Mouse (Mus musculus) intestine, postnatal 0 days (tissue): ENCODE data around the gene Safb. TPM values are rescaled to one million over a fixed set of nuclear protein-coding genes. Genes with fewer than 3 reads are reported as not detected.
"Not testable (repeated sequence)": the region's sequence is repeated elsewhere in the genome, so short reads cannot be mapped to it uniquely, and the experiment has no call there.

Experiments used
- ATAC-seq: fragments of 200-750 bp; cut with Nextera tagmentation; 2 replicates; pipeline ENCODE4 v1.8.0; 2017; ENCODE audit warnings: mild to moderate bottlenecking, moderate TSS enrichment, moderate library complexity
- H3K27ac ChIP-seq: fragments of 300-500 bp; sonication (generic); 2 replicates; pipeline ENCODE4 v1.5.1; 2014; ENCODE audit warnings: mild to moderate bottlenecking, low read depth, low read length, moderate library complexity
- H3K27me3 ChIP-seq: fragments of 300-500 bp; sonication (generic); replicated peaks from 2 replicates; pipeline ENCODE4 v1.6.1; 2014; ENCODE audit warnings: low read length, mixed read lengths; ENCODE audit not compliant: control insufficient read depth, insufficient read depth
- H3K36me3 ChIP-seq: fragments of 300-500 bp; sonication (generic); 2 replicates; pipeline ENCODE4 v1.6.1; 2014; ENCODE audit warnings: mild to moderate bottlenecking, moderate library complexity; ENCODE audit not compliant: control insufficient read depth, insufficient read depth
- H3K4me1 ChIP-seq: fragments of 300-500 bp; sonication (generic); replicated peaks from 2 replicates; pipeline ENCODE4 v1.6.1; 2014; ENCODE audit warnings: antibody characterized with exemption, low read length, mixed read lengths; ENCODE audit not compliant: control insufficient read depth, insufficient read depth
- H3K4me2 ChIP-seq: fragments of 300-500 bp; sonication (generic); replicated peaks from 2 replicates; pipeline ENCODE4 v1.6.1; 2014; ENCODE audit warnings: low read depth, mild to moderate bottlenecking, moderate library complexity
- H3K4me3 ChIP-seq: fragments of 300-500 bp; sonication (generic); 2 replicates; pipeline ENCODE4 v1.5.1; 2014; ENCODE audit warnings: low read depth, low read length
- H3K9ac ChIP-seq: fragments of 300-500 bp; sonication (generic); 2 replicates; pipeline ENCODE4 v1.6.1; 2014; ENCODE audit warnings: mild to moderate bottlenecking, low read depth, low read length
- H3K9me3 ChIP-seq: fragments of 300-500 bp; sonication (generic); 2 replicates; pipeline ENCODE4 v1.6.1; 2016; ENCODE audit warnings: mixed run types; ENCODE audit not compliant: control insufficient read depth
- CTCF ChIP-seq: sonication (generic); IDR thresholded peaks from 2 replicates; pipeline ENCODE4 v1.5.1; 2016; ENCODE audit warnings: low read depth, mild to moderate bottlenecking, control low read depth, antibody characterized with exemption, moderate library complexity
- WGBS: fragments of 180-500 bp; shearing (Covaris S2); extraction: QIAGEN DNeasy Blood & Tissue Kit; methylation state at CpG from one replicate; pipeline ENCODE4 v1.1.7; 2014; 5-methylcytosine and 5-hydroxymethylcytosine counted together
- polyA plus RNA-seq: library from polyadenylated mRNA; unstranded; fragments of >200 nt; fragmentation: Nextera tagmentation; extraction: Ambion mirVana; gene quantifications from 2 replicates; pipeline ENCODE4 v1.2.1, GENCODE M21; 2015

Safb gene
- polyA plus RNA-seq, 1 experiment from 2014 or later = 40.0 TPM

DNA sequence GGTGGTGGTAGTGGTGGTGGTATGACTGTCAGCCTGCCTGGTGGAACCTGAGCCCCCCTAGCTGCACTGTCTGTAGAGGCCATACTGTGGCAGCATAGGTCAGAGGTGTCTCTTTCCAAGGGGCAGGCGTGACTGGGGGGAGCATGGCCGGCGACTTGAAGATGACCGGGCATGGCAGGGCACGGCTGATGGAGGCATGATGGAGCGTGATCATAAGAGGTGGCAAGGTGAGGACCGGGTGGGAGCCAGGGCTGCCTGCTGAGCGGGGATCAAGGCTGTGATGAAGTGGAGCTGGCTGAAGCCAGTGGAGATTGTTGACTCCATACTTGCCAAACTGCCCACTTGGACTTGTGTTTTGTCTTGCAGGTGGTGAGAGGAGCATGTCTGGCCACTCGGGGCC lies 20.8 kb downstream of the Safb start:
- ATAC-seq = no peak
- no peak overlapping the region for H3K4me2 ChIP-seq
- H3K27me3 ChIP-seq = no peaks in the 10 kb centered on the region
- H3K27ac ChIP-seq = no peak overlapping the region
- no peak overlapping the region for H3K4me3 ChIP-seq
- H3K36me3 ChIP-seq = peaks cover 72% of the 10 kb centered on the region
- H3K9me3 ChIP-seq = no peaks in the 10 kb centered on the region
- H3K4me1 ChIP-seq = 0 out of 2 replicates have a peak, but pooled peaks cover 3% of the 10 kb centered on the region
- no peak overlapping the region for H3K9ac ChIP-seq
- 82% methylated on average over 9 of the region's 9 CpGs for WGBS
- 0 out of 2 replicates have a peak, but pooled peaks have one; percentile 3 for TF ChIP-seq CTCF

DNA sequence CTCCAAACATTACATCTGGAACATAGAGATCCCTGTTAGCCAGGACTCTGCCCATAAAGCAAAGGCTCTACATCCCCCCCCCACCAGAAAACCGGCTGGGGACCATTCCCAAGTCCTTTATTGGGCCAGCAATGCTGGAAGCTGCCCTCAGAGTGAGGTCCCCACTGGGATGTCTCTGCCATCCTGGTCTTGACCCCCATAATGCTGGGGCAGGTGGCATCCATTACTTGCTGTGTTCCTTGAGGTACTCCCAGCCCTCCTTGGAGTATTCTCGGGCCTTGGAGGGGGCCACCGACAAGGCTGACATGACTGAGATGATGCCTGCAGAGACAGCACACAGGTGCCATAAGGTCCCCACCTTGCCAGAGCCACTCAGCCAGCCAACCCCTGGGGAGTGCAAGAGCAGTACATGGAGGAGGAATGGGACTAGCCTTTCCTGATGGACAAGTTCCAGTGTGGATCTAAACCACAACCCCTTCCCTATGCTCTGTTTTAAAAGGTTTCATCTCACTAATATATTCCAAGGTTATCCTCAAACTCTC lies 23.0 kb downstream of the Safb start:
- 68% methylated on average over 3 of the region's 3 CpGs for WGBS
- 0 out of 2 replicates have a peak, but pooled peaks cover 4% of the 10 kb centered on the region for H3K4me1 ChIP-seq
- no peak overlapping the region for H3K27ac ChIP-seq
- H3K4me2 ChIP-seq = no peak overlapping the region
- no peak for ATAC-seq
- no peak overlapping the region for H3K9ac ChIP-seq
- no peaks in the 10 kb centered on the region for H3K9me3 ChIP-seq
- peaks cover 50% of the 10 kb centered on the region for H3K36me3 ChIP-seq
- H3K27me3 ChIP-seq = no peaks in the 10 kb centered on the region
- TF ChIP-seq CTCF = no peak
- no peak overlapping the region for H3K4me3 ChIP-seq

DNA sequence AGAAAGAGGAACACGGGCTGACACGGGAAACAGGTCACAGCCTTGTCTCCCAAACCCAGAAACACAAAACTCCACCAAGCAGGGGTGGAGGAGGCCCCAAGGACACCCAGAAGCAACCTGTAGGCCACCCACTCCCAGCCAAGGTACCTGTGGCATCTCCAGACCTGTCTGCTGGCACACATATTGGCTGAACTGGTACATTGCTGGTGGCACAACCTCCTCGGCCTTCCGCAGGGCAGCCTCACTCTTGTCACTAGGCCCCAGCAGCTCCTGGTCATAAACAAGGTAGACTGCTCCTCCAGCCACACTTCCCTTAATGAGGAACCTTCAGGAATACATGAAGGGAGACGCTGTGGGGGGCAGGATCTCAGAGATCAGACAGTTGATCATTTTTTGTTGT lies 24.1 kb downstream of the Safb start:
- WGBS = 26% methylated on average over 5 of the region's 5 CpGs
- Histone ChIP-seq H3K4me3 (peak overlapping the region; percentile 50), H3K36me3 (peaks cover 39% of the 10 kb centered on the region), H3K27me3 (no peaks in the 10 kb centered on the region), H3K4me1 (0 out of 2 replicates have a peak, but pooled peaks cover 4% of the 10 kb centered on the region), H3K9me3 (no peaks in the 10 kb centered on the region), H3K27ac (peak overlapping the region; percentile 60), H3K4me2 (peak overlapping the region; percentile 83), H3K9ac (peak overlapping the region; percentile 63)
- TF ChIP-seq CTCF = no peak
- no peak for ATAC-seq

DNA sequence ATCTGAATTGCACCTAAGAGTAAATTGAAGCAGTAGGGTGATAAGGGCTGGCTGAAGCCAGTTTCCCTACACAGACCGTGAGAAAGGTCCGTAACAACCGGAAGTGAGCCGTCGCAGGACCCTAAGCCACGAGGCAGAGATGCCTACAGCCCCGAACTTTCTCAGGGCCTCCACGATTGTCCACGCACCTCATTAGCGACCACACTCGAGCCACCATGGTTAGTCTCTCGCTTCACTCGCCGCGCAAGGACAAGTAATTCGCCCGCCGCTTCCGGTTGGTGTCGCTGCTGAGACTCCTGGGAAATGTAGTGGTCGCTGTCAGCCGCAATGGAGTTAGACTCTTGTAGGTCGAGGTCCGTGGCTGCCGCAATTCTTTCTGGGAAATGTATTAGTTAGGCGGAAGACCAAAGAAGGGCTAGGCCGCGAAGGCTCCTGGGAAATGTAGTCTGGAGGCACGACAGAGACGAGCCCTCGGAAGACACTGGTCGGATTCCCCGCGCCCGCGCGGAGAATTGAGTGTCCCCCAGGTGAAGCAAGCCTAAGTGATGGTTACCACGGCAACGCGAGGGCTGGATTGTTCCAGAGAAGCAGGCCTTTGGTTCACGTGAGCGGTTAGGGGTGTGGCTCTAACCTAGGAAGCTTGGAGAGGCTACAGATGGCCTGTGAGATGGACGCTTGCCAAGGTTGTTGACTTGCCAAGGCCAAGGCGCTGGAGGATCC lies 25.0 kb downstream of the Safb start, which contains the start of gene 2410015M20Rik:
Gene 2410015M20Rik (minus strand): TSS at position 320 of the 720 bp plus-strand sequence.
- H3K9me3 ChIP-seq = no peaks in the 10 kb centered on the region
- peak; percentile 86 for TF ChIP-seq CTCF
- peaks cover 4% of the 10 kb centered on the region; the same call in 1 of the 2 replicates for H3K4me1 ChIP-seq
- peak within 1 kb of the TSS; percentile 50 for H3K4me3 ChIP-seq
- peak; percentile 84 for ATAC-seq
- peaks cover 32% of the 10 kb centered on the region for H3K36me3 ChIP-seq
- H3K27ac ChIP-seq = peak within 1 kb of the TSS; percentile 60
- WGBS = under 1% methylated on average over 44 of the region's 44 CpGs
- H3K27me3 ChIP-seq = no peaks in the 10 kb centered on the region
- peak within 1 kb of the TSS; percentile 83 for H3K4me2 ChIP-seq
- H3K9ac ChIP-seq = peak within 1 kb of the TSS; percentile 63

DNA sequence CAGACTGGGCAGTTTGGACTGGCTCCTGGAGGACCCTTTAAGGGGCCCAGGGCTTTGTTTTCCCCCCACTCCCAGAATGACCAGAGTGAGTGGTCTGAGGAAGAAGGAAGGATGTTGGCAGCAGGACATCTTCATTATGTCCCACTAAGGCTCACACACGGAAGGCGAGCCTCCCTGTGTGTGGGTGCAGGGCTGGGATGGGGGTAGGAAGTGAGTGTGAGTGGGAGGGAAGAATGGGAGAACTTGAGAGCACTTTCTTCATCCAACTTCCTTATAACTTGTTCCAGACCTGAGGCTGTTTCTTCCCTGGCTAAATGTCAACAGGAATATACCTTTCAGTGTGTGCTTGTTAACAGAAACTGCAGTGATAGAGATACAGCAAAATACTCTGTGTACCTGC lies 26.7 kb downstream of the Safb start:
- Histone ChIP-seq H3K4me1 (peaks cover 7% of the 10 kb centered on the region; the same call in 1 of the 2 replicates), H3K36me3 (peaks cover 32% of the 10 kb centered on the region), H3K27ac (0 out of 2 replicates have a peak overlapping the region, but pooled peaks have one; percentile 35), H3K4me2 (no peak overlapping the region), H3K4me3 (no peak overlapping the region), H3K9me3 (no peaks in the 10 kb centered on the region), H3K9ac (no peak overlapping the region), H3K27me3 (no peaks in the 10 kb centered on the region)
- no peak for ATAC-seq
- 65% methylated on average over 2 of the region's 2 CpGs for WGBS
- TF ChIP-seq CTCF = no peak

DNA sequence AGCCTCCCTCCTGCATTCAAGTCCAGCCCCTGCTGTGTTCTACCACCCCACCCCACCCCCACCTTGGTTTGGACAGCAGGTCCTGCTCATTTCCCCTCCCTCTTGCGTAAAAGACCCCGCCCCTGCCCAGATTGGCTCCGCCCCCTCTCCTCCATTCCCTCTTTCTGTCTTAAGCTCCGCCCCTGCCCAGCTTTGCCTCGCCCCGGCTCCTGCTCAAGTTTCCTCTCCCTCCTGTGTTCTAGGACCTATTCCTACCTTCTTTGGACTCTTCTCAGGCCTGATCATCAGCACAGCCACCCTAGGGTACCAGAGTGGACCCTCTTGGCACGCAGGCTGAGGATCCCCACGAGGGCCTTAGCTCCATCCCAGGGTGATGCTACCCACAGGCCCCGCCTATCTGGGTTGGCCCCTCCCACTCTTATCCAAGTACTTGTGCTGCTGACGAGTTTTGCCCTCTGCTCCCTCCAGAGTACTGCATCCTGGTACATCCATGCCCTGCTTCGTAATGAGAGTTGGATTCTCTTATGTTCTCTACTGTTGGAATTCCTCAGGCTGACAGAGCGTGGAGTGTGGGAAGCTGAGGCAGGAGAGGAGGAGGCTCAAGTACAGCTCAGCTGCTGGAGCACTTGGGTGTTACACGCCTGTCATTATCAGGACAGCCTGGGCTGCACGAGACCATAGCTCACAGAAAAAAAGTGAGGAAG lies 27.4 kb downstream of the Safb start:
- Histone ChIP-seq H3K9me3 (no peaks in the 10 kb centered on the region), H3K27ac (peak overlapping the region; percentile 66), H3K27me3 (no peaks in the 10 kb centered on the region), H3K4me2 (peak overlapping the region; percentile 45; the same call in 1 of the 2 replicates), H3K4me1 (peaks cover 7% of the 10 kb centered on the region; the same call in 1 of the 2 replicates), H3K4me3 (no peak overlapping the region), H3K36me3 (peaks cover 31% of the 10 kb centered on the region), H3K9ac (no peak overlapping the region)
- peak; percentile 26 for ATAC-seq
- no peak for TF ChIP-seq CTCF
- WGBS = 15% methylated on average over 14 of the region's 14 CpGs

DNA sequence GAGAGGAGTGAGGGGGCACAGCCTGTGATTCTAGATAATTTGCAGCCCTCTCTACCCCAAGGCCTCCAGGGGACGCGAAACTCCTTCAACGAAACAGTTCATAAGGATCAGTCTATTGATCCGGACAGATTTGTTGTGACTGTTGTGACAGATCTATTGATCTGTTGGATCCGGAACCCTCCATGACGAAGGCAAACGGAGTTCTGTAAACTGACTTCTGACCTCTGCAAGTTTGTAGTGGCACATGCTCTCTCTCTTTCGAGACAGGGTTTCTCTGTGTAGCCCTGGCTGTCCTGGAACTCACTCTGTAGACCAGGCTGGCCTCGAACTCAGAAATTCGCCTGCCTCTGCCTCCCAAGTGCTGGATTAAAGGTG lies 27.9 kb downstream of the Safb start:
- H3K27ac ChIP-seq = peak overlapping the region; percentile 66
- H3K4me2 ChIP-seq = 0 out of 2 replicates have a peak overlapping the region, but pooled peaks have one; percentile 45
- not testable (repeated sequence) for ATAC-seq, H3K4me1 ChIP-seq, H3K27me3 ChIP-seq, H3K4me3 ChIP-seq, H3K9me3 ChIP-seq, H3K9ac ChIP-seq
- peaks cover 29% of the 10 kb centered on the region for H3K36me3 ChIP-seq
- 66% methylated on average over 10 of the region's 10 CpGs for WGBS
